9 mouse cellular contexts compared by ENCODE assay signal in genomic region chr5:92698837-92699529, GRCm38 (mm10). TPM values are rescaled to one million over a fixed set of nuclear protein-coding genes. Genes with fewer than 3 reads are reported as not detected.
A peak's percentile ranks its signal among the peaks of the same experiment; 100 is the strongest.
DNase-seq lines count a peak whose midpoint lies in the region; ATAC-seq and TF ChIP-seq lines count a peak whose summit lies in the region.
"Had no signal": no experiment of that assay in that cellular context is flagged by ENCODE, and none has a peak within 500 bp of the region (broad histone marks: within the 10 kb centered on the region; RNA-seq: fewer than 3 reads in every experiment).

No protein-coding gene starts in this region.

- peaks cover 11% of the 10 kb centered on the region; the same call in 1 of the 2 replicates for H3K4me1 ChIP-seq in kidney, embryonic 14.5 days (ENCODE audit: control insufficient read depth, insufficient read depth, low read length)
- H3K4me1 ChIP-seq in hindbrain, postnatal 0 days (ENCODE audit: insufficient read depth, low read length) = no peaks in the 10 kb centered on the region
- no peaks in the 10 kb centered on the region for H3K4me1 ChIP-seq in neural tube, embryonic 11.5 days (ENCODE audit: control insufficient read depth, insufficient read depth, low read length)

- no peak overlapping the region for H3K9ac ChIP-seq in kidney, embryonic 14.5 days (ENCODE audit: low read depth, low read length)
- H3K9ac ChIP-seq in hindbrain, postnatal 0 days (replicated peaks; ENCODE audit: low read length) = peak overlapping the region; percentile 34
- H3K9ac ChIP-seq in neural tube, embryonic 11.5 days (ENCODE audit: low read length) = peak overlapping the region; percentile 16

- H3K27ac ChIP-seq in kidney, embryonic 14.5 days (ENCODE audit: low read depth, low read length) = no peak overlapping the region
- peak overlapping the region; percentile 51 for H3K27ac ChIP-seq in hindbrain, postnatal 0 days
- H3K27ac ChIP-seq in neural tube, embryonic 11.5 days (ENCODE audit: low read depth, low read length) = peak overlapping the region; percentile 54; the same call in 1 of the 2 replicates

- no peaks in the 10 kb centered on the region for H3K36me3 ChIP-seq in kidney, embryonic 14.5 days (ENCODE audit: control insufficient read depth, insufficient read depth, low read length)
- H3K36me3 ChIP-seq in hindbrain, postnatal 0 days (ENCODE audit: insufficient read depth, low read length) = no peaks in the 10 kb centered on the region
- H3K36me3 ChIP-seq in neural tube, embryonic 11.5 days (ENCODE audit: control insufficient read depth, insufficient read depth, low read length) = no peaks in the 10 kb centered on the region

- H3K4me3 ChIP-seq in kidney, embryonic 14.5 days (ENCODE audit: low read length) = peak overlapping the region; percentile 17; the same call in 1 of the 2 replicates
- H3K4me3 ChIP-seq in hindbrain, postnatal 0 days (ENCODE audit: low read length) = peak overlapping the region; percentile 22
- H3K4me3 ChIP-seq in neural tube, embryonic 11.5 days (ENCODE audit: low read depth, low read length) = peak overlapping the region; percentile 23; the same call in 1 of the 2 replicates

- H3K27me3 ChIP-seq in kidney, embryonic 14.5 days (ENCODE audit: control insufficient read depth, insufficient read depth, low read length) = no peaks in the 10 kb centered on the region; the same call in 1 of the 2 replicates
- H3K27me3 ChIP-seq in hindbrain, postnatal 0 days (ENCODE audit: insufficient read depth, low read length) = no peaks in the 10 kb centered on the region
- no peaks in the 10 kb centered on the region for H3K27me3 ChIP-seq in neural tube, embryonic 11.5 days (ENCODE audit: control insufficient read depth, insufficient read depth, low read length)

- ATAC-seq in kidney, embryonic 14.5 days (ENCODE audit: low FRiP score, low TSS enrichment) = peak; percentile 37; the same call in 1 of the 2 replicates
- peak; percentile 58 for ATAC-seq in hindbrain, postnatal 0 days
- peak; percentile 72 for ATAC-seq in neural tube, embryonic 11.5 days (ENCODE audit: insufficient read depth, low FRiP score, low TSS enrichment)

- WGBS in kidney, embryonic 14.5 days = 27% methylated on average over 17 of the region's 17 CpGs
- 9% methylated on average over 17 of the region's 17 CpGs for WGBS in hindbrain, postnatal 0 days
- WGBS in neural tube, embryonic 11.5 days = 22% methylated on average over 17 of the region's 17 CpGs

- peak overlapping the region; percentile 51 for H3K4me2 ChIP-seq in kidney, embryonic 14.5 days (replicated peaks; ENCODE audit: low read depth, low read length)
- peak overlapping the region; percentile 58 for H3K4me2 ChIP-seq in hindbrain, postnatal 0 days (ENCODE audit: low read depth, low read length)
- peak overlapping the region; percentile 34 for H3K4me2 ChIP-seq in neural tube, embryonic 11.5 days (ENCODE audit: low read depth)

- TF ChIP-seq CTCF in hindbrain, postnatal 0 days (IDR thresholded peaks at IDR 0.05; ENCODE audit: low read depth) = no peak

- no peak for DNase-seq in kidney, postnatal 36 days
- peak; percentile 55 for DNase-seq in embryo, embryonic 9.5 days (ENCODE audit: extremely low spot score)
- DNase-seq in hindbrain, postnatal 0 days (ENCODE audit: low spot score) = peak; percentile 29
- peak; percentile 46 for DNase-seq in neural tube, embryonic 11.5 days (ENCODE audit: low spot score)
- DNase-seq in cerebellum, adult 9-10 months = no peak
- no peak for DNase-seq in thymus, postnatal 10 days (ENCODE audit: low spot score in 2 of 2)
- DNase-seq in adrenal gland, adult 8-10 months = no peak
- DNase-seq: kidney, adult 18-20 months had no signal

- H3K9me3 ChIP-seq in kidney, embryonic 14.5 days (ENCODE audit: control insufficient read depth, low read length) = no peaks in the 10 kb centered on the region
- H3K9me3 ChIP-seq in hindbrain, postnatal 0 days (ENCODE audit: low read length) = no peaks in the 10 kb centered on the region
- no peaks in the 10 kb centered on the region for H3K9me3 ChIP-seq in neural tube, embryonic 11.5 days (ENCODE audit: control insufficient read depth, low read length)

RNA-seq across cellular contexts. Expression of gene Shroom3, which starts 15.7 kb away (rescaled TPM):
- 10.3 and 16.0 TPM in 2 replicates for polyA plus RNA-seq in kidney, embryonic 14.5 days (2014; fragmentation: Nextera tagmentation; extraction: Ambion mirVana)
- total RNA-seq in hindbrain, postnatal 0 days (2014; rRNA removed) = 9.7 and 18.9 TPM in 2 replicates
- polyA plus RNA-seq in hindbrain, postnatal 0 days (2015; fragmentation: Nextera tagmentation; extraction: Ambion mirVana) = 1.1 and 1.2 TPM in 2 replicates
- 5.1 and 5.9 TPM in 2 replicates for polyA plus RNA-seq in neural tube, embryonic 11.5 days (2014; fragmentation: Nextera tagmentation; extraction: Ambion mirVana)
- 10 to 100 TPM in 3 of 4 experiments, 1 to 10 TPM in 1; 9.0 to 12.4 (median 10.8) TPM for total RNA-seq in adrenal gland, adult 8-10 months (2022)

RNA-seq across cellular contexts. Expression of gene Ccdc158, which starts 23.9 kb away (rescaled TPM):
- polyA plus RNA-seq in kidney, embryonic 14.5 days (2014; fragmentation: Nextera tagmentation; extraction: Ambion mirVana) = 0.64 and 1.1 TPM in 2 replicates
- total RNA-seq in hindbrain, postnatal 0 days (2014; rRNA removed) = 0.26 and 0.72 TPM in 2 replicates
- polyA plus RNA-seq in hindbrain, postnatal 0 days (2015; fragmentation: Nextera tagmentation; extraction: Ambion mirVana) = 0.23 and 0.28 TPM in 2 replicates
- polyA plus RNA-seq in neural tube, embryonic 11.5 days (2014; fragmentation: Nextera tagmentation; extraction: Ambion mirVana) = 0.61 and 0.77 TPM in 2 replicates
- total RNA-seq in adrenal gland, adult 8-10 months (2022) = under 1 TPM; 0.26 to 0.71 (median 0.55) TPM

Comparison
In these comparisons a context has a peak if more than half of its experiments do, and no peak if none do; other contexts are left out.
1. DNase-seq: peak in embryo, embryonic 9.5 days (single experiment), hindbrain, postnatal 0 days (single experiment) and neural tube, embryonic 11.5 days (single experiment); none in kidney, postnatal 36 days (0 of 2), cerebellum, adult 9-10 months (single experiment), thymus, postnatal 10 days (0 of 2) and adrenal gland, adult 8-10 months (single experiment).
2. Peak in every context shown above with its lines, with median percentiles within 50 percentile points of each other: ATAC-seq, H3K4me2 ChIP-seq and H3K4me3 ChIP-seq.